Mouse (Mus musculus): ENCODE results near the gene Olfr586.

Gene Olfr586

DNA sequence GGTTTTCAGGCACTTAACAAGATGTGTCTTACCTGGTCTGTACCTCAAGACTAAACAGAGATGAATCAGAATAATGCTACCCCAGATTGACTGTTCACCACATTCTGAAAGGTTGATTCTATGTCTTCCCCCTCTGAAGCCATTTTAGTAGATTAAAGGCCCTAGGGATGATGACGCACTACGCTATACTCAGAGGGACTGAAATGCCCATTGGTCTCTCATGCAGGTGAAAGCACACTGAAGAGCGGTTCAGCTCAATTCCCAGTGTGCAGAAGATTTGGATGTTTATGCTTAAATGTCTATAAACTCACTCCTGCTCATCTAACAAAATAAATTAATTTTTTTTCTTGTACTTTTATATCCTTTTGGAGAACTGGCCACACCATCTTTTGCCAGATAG lies at the start of gene Olfr586:
Gene Olfr586 (minus strand): TSS at position 101 of the 400 bp plus-strand sequence.
- DNase-seq, result no peak

DNA sequence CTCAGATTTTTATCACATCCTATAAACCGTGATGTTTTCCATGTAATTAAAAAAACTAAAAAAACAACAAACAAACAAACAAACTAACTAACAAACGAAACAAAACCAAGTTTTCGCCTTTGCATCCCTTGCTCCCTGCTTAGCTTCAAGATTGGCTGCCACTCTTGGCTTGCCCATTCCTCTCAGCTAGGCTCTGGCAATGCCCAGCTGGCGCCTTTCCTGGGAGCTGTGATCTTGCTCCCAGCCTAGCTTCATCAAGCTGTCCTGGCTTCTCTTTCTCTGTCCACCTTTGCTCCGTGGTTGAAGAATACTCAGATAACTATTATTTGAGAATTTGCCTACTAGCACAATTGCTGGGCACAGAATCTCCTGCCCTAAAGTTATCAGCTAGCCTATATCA lies 44.3 kb upstream of the Olfr586 start:
- no peak for DNase-seq

DNA sequence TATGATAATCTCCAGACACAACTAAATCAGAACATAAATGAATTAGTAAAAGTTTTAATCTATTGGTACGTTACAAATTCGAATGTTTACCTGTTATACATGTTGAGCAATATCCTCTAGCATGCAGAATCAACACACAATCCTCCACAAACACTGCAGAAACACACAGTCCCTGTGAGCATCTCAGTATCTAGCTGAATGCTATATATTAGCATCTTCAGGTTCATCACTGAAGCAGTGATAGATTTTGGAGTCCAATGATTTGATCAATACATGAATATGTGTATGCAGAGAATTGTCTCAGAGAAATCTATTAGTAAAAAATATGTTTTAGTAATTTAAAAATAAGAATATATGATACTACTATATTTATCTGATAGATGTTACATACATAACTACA lies 30.8 kb upstream of the Olfr586 start, which contains the start of gene Olfr589:
Gene Olfr589 (minus strand): TSS at position 101 of the 400 bp plus-strand sequence.
- no peak for DNase-seq

DNA sequence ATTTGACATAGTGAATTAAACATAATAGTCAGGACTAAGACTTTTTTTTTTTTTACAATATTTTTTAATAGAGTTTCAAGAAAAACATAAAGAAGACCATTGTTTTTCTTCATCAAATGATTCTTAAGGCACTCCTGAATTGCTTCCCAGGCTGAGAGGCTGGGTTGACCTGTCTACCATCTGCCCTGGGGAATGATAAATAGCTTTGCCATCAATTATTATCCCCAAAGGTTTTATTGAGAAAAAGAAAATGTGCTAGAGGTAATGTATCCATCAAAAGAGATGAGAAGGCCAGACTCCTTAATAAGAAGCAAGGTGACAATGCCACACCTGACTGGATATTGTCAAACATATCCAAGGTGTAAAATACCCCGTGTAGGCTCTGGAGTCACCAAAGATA lies 15.1 kb upstream of the Olfr586 start, which contains the start of gene Olfr588-ps1:
Gene Olfr588-ps1 (plus strand): TSS at position 301 of the 400 bp plus-strand sequence.
- no peak for DNase-seq

DNA sequence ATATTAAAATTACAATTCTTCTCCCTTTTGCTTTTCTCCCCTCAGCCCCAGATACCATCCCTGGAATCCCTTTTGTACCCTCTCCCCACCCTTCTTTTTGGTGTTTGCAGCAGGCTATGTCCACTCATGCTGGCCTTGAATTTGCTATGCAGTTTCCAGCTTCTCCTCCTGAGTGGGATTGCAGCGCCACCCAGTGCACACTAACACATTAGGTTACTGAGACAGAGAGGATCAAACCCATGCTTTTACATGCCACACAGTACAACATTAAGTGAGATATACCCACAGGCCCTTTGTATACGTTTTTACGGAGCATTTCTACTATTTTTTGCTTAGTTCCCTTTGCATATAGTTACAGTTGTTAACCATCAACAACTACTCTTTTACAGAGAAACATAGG lies 6.0 kb downstream of the Olfr586 start:
- no peak for DNase-seq

DNA sequence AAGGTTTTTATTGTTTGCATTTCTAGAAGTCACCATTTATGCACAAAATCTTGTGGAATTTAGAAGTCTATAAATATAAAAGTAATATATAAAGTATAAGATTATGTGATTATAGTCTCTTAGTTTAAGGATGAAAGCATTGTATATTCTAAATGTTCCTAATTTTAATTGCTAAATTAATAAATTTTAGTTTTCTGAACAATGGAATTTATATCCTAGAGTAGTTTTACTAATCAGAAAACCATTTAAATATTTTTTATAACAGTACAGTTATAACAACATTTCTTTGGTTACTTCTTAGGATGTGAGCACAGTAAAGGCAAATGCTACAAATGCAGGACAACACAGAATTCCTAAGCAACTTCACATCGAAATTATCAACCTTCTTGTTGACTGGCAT lies 28.0 kb downstream of the Olfr586 start, which contains the start of gene Olfr585:
Gene Olfr585 (plus strand): TSS at position 301 of the 400 bp plus-strand sequence.
- no peak for DNase-seq

DNA sequence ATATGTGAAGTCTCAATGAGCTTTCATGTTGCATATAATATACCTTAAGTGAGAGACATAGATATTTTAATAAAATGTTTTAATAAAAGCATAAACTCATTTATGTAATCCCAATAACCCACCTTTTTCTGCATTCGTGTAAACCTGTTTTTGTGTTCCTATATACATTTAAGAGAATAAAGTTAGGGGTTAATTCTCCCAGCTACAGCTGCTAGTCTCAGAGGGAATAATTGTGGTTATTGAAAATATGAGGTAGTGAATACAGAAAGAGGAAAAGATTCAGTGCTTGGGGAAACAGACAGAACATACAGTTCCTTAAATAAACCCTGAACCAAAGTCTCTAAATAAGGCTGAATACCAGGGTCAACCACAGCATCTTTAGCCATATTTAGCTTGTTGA lies 43.9 kb downstream of the Olfr586 start, which contains the start of gene Olfr584:
Gene Olfr584 (plus strand): TSS at position 301 of the 400 bp plus-strand sequence.
- DNase-seq, result no peak

Data from kidney, postnatal 14 days (tissue).